ENCODE assay signal across 7 mouse cellular contexts in genomic region chr3:52029661-52030081, GRCm38 (mm10).
A peak's percentile ranks its signal among the peaks of the same experiment; 100 is the strongest.
DNase-seq lines count a peak whose midpoint lies in the region; ATAC-seq and TF ChIP-seq lines count a peak whose summit lies in the region.

No protein-coding gene starts in this region.

- no peaks in the 10 kb centered on the region for H3K27me3 ChIP-seq in thymus, adult 2 months (ENCODE audit: control insufficient read depth, insufficient read depth, low read length)
- H3K27me3 ChIP-seq in intestine, embryonic 16.5 days (replicated peaks; ENCODE audit: control insufficient read depth, insufficient read depth, low read length), result no peaks in the 10 kb centered on the region
- no peaks in the 10 kb centered on the region for H3K27me3 ChIP-seq in lung, embryonic 14.5 days (ENCODE audit: insufficient read depth, low read length)
- no peaks in the 10 kb centered on the region for H3K27me3 ChIP-seq in small intestine, adult 2 months (ENCODE audit: control insufficient read depth, insufficient read depth, low read length)

- peak overlapping the region; percentile 54 for H3K9ac ChIP-seq in intestine, embryonic 16.5 days (ENCODE audit: low read depth, low read length)
- H3K9ac ChIP-seq in lung, embryonic 14.5 days, result peak overlapping the region; percentile 18; the same call in 1 of the 2 replicates

- no peak overlapping the region for H3K27ac ChIP-seq in thymus, adult 2 months (ENCODE audit: control insufficient read depth, insufficient read depth, low read length)
- peak overlapping the region; percentile 59 for H3K27ac ChIP-seq in intestine, embryonic 16.5 days (ENCODE audit: low read length)
- H3K27ac ChIP-seq in lung, embryonic 14.5 days (ENCODE audit: low read depth), result peak overlapping the region; percentile 70
- no peak overlapping the region for H3K27ac ChIP-seq in small intestine, adult 2 months (ENCODE audit: insufficient read depth, low read depth, low read length)

- WGBS in thymus, adult 2 months, result 29% methylated on average over 12 of the region's 12 CpGs
- 17% methylated on average over 12 of the region's 12 CpGs for WGBS in intestine, embryonic 16.5 days
- WGBS in lung, embryonic 14.5 days, result 8% methylated on average over 12 of the region's 12 CpGs
- 44% methylated on average over 12 of the region's 12 CpGs for WGBS in small intestine, adult 2 months

- no peak for TF ChIP-seq CTCF in thymus, adult 2 months (IDR thresholded peaks at IDR 0.05; ENCODE audit: borderline replicate concordance, control insufficient read depth, extremely low read depth, insufficient read depth, low read length, poor library complexity)
- TF ChIP-seq CTCF in lung, embryonic 14.5 days (IDR thresholded peaks at IDR 0.05; ENCODE audit: low read depth), result no peak
- no peak for TF ChIP-seq CTCF in small intestine, adult 2 months (IDR thresholded peaks at IDR 0.05; ENCODE audit: extremely low read depth, insufficient read length, insufficient replicate concordance, low read depth, low read length)

- no peaks in the 10 kb centered on the region for H3K9me3 ChIP-seq in intestine, embryonic 16.5 days (ENCODE audit: control insufficient read depth, low read length)
- no peaks in the 10 kb centered on the region for H3K9me3 ChIP-seq in lung, embryonic 14.5 days (ENCODE audit: low read depth, low read length)

- no peaks in the 10 kb centered on the region for H3K36me3 ChIP-seq in thymus, adult 2 months (ENCODE audit: control insufficient read depth, insufficient read depth, low read length)
- H3K36me3 ChIP-seq in intestine, embryonic 16.5 days (ENCODE audit: control insufficient read depth, insufficient read depth, low read length), result no peaks in the 10 kb centered on the region
- no peaks in the 10 kb centered on the region for H3K36me3 ChIP-seq in lung, embryonic 14.5 days (ENCODE audit: insufficient read depth)
- no peaks in the 10 kb centered on the region for H3K36me3 ChIP-seq in small intestine, adult 2 months (ENCODE audit: control insufficient read depth, insufficient read depth, low read length)

- peaks cover 15% of the 10 kb centered on the region for H3K4me1 ChIP-seq in thymus, adult 2 months (replicated peaks; ENCODE audit: control insufficient read depth, insufficient read depth, low read length)
- peaks cover 39% of the 10 kb centered on the region for H3K4me1 ChIP-seq in intestine, embryonic 16.5 days (ENCODE audit: control insufficient read depth, insufficient read depth, low read length)
- H3K4me1 ChIP-seq in lung, embryonic 14.5 days (ENCODE audit: insufficient read depth), result peaks cover 13% of the 10 kb centered on the region
- peaks cover 19% of the 10 kb centered on the region; the same call in 1 of the 2 replicates for H3K4me1 ChIP-seq in small intestine, adult 2 months (ENCODE audit: control insufficient read depth, insufficient read depth, insufficient read length, low read length)

- TF ChIP-seq POLR2A in thymus, adult 2 months (IDR thresholded peaks at IDR 0.05; ENCODE audit: control insufficient read depth, extremely low read depth, insufficient read depth, low read length, poor library complexity), result no peak
- no peak for TF ChIP-seq POLR2A in small intestine, adult 2 months (IDR thresholded peaks at IDR 0.05; ENCODE audit: low read depth, low read length)

- H3K4me2 ChIP-seq in intestine, embryonic 16.5 days (ENCODE audit: low read depth, low read length), result peak overlapping the region; percentile 49
- H3K4me2 ChIP-seq in lung, embryonic 14.5 days, result peak overlapping the region; percentile 60

- peak; percentile 39 for DNase-seq in thymus, adult 2 months
- DNase-seq in thymus, adult 18-20 months, result no peak
- peak; percentile 38 to 59 for DNase-seq in frontal cortex, postnatal 10 days (ENCODE audit: low spot score in 2 of 2)
- DNase-seq in lung, embryonic 14.5 days, result peak; percentile 88
- no peak for DNase-seq in MN1 (ENCODE audit: low spot score)

- peak overlapping the region; percentile 56 for H3K4me3 ChIP-seq in thymus, adult 2 months (ENCODE audit: control insufficient read depth, insufficient read depth, low read length)
- peak overlapping the region; percentile 25 for H3K4me3 ChIP-seq in intestine, embryonic 16.5 days (ENCODE audit: low read length)
- peak overlapping the region; percentile 26 for H3K4me3 ChIP-seq in lung, embryonic 14.5 days (ENCODE audit: low read depth, low read length)
- H3K4me3 ChIP-seq in small intestine, adult 2 months (ENCODE audit: low read depth, low read length), result peak overlapping the region; percentile 43

- no peak for ATAC-seq in intestine, embryonic 16.5 days
- peak; percentile 85 for ATAC-seq in lung, embryonic 14.5 days (ENCODE audit: insufficient read depth)

Comparison
In these comparisons a context has a peak if more than half of its experiments do, and no peak if none do; other contexts are left out.
1. DNase-seq: peak in thymus, adult 2 months (single experiment), frontal cortex, postnatal 10 days (2 of 2) and lung, embryonic 14.5 days (single experiment); none in thymus, adult 18-20 months (0 of 2) and MN1 (single experiment).
2. H3K27ac ChIP-seq: peak in intestine, embryonic 16.5 days (single experiment) and lung, embryonic 14.5 days (single experiment); none in thymus, adult 2 months (single experiment) and small intestine, adult 2 months (single experiment).
3. Peak in every context shown above with its lines, with median percentiles within 50 percentile points of each other: H3K4me3 ChIP-seq.